Mouse (Mus musculus) spleen, postnatal 4 days (tissue): ENCODE data around the gene Add3.
"Not testable (repeated sequence)": the region's sequence is repeated elsewhere in the genome, so short reads cannot be mapped to it uniquely, and the experiment has no call there.

ENCODE experiments used
- DNase-seq, 2 experiments: peaks; one replicate each; pipeline ENCODE4 v3.0.0; 2022; ENCODE audit warnings: low spot score in 2 of 2

The Add3 gene

GRCm38 (mm10) chr19:53193964-53194582, 53.8 kb downstream of the Add3 start:
- DNase-seq: peak; percentile 63 to 82

GRCm38 (mm10) chr19:53194751-53195520, 54.7 kb downstream of the Add3 start:
- peak in 1 of 2 experiments; percentile 56 for DNase-seq

GRCm38 (mm10) chr19:53196961-53197360, 56.7 kb downstream of the Add3 start:
- peak in 1 of 2 experiments; percentile 54 for DNase-seq

GRCm38 (mm10) chr19:53197766-53198165, 57.5 kb downstream of the Add3 start:
- DNase-seq: peak in 1 of 2 experiments; percentile 53

- DNase-seq: peak in 1 of 2 experiments; percentile 53
Observed at GRCm38 (mm10) chr19:53198706-53199572, 58.7 kb downstream of the Add3 start.

GRCm38 (mm10) chr19:53199711-53200110, 59.5 kb downstream of the Add3 start:
- peak in 1 of 2 experiments; percentile 51 for DNase-seq

GRCm38 (mm10) chr19:53202116-53202515, 61.9 kb downstream of the Add3 start:
- DNase-seq: no peak

GRCm38 (mm10) chr19:53206986-53207385, 66.7 kb downstream of the Add3 start:
- DNase-seq: no peak

- DNase-seq: peak in 1 of 2 experiments; percentile 55
Observed at GRCm38 (mm10) chr19:53208830-53209229, 68.6 kb downstream of the Add3 start.

- no peak for DNase-seq
Observed at GRCm38 (mm10) chr19:53210251-53210650, 70.0 kb downstream of the Add3 start.

GRCm38 (mm10) chr19:53215352-53215751, 75.1 kb downstream of the Add3 start:
- DNase-seq: no peak

GRCm38 (mm10) chr19:53216761-53217538, 76.7 kb downstream of the Add3 start:
- no peak for DNase-seq

- DNase-seq: no peak
Observed at GRCm38 (mm10) chr19:53217837-53218236, 77.6 kb downstream of the Add3 start.

GRCm38 (mm10) chr19:53219305-53219704, 79.1 kb downstream of the Add3 start:
- DNase-seq: no peak

GRCm38 (mm10) chr19:53221186-53221585, 80.9 kb downstream of the Add3 start:
- DNase-seq: no peak

- DNase-seq: not testable (repeated sequence)
Observed at GRCm38 (mm10) chr19:53225249-53226070, 85.2 kb downstream of the Add3 start.

GRCm38 (mm10) chr19:53226651-53227050, 86.4 kb downstream of the Add3 start:
- no peak for DNase-seq

- no peak for DNase-seq
Observed at GRCm38 (mm10) chr19:53228064-53228794, 88.0 kb downstream of the Add3 start.

GRCm38 (mm10) chr19:53230942-53231815, 90.9 kb downstream of the Add3 start:
- peak in 1 of 2 experiments; percentile 8 for DNase-seq
